ENCODE assay signal across 8 mouse cellular contexts in the genomic region with DNA sequence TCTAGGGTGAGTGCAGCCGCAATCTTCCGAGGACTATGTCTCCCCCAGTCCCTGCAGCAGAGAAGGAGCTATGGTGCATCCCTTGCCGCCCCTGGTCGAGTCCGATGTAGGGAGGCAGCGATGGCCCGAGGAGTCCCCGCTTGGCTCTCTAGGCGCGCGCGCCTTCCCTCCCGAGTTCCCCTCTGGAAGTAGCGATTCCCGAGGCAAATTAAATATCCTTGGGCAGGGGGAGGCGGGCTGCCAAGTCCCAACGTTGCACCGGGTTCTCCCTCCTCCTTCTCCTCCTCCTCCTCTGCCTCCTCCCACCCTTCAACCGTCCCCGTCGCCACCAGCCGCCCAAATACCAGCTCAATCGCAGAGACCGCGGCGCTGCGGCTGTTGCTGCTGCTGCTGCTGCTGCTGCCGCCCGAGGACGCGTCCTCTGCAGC. TPM values are rescaled to one million over a fixed set of nuclear protein-coding genes. Genes with fewer than 3 reads are reported as not detected.
DNase-seq lines count a peak whose midpoint lies in the region; ATAC-seq and TF ChIP-seq lines count a peak whose summit lies in the region.

No protein-coding gene starts in this region.

- peak overlapping the region; percentile 87 for H3K4me2 ChIP-seq in forebrain, embryonic 13.5 days

- no peak for TF ChIP-seq EP300 in ES-Bruce4 (IDR thresholded peaks at IDR 0.05; ENCODE audit: insufficient read depth, low read depth, low read length)

- intact Hi-C loops in heart, postnatal 14 days (cut with DNase I) = loop anchor here (1.0 to 10.0 kb wide), 4 partner anchors 88 to 774 kb away; no protein-coding TSS in a partner anchor

- TF ChIP-seq POLR2A in ES-Bruce4 (IDR thresholded peaks at IDR 0.05; ENCODE audit: insufficient read depth, low read length) = no peak
- TF ChIP-seq POLR2A in lung, adult 2 months (IDR thresholded peaks at IDR 0.05; ENCODE audit: borderline replicate concordance, extremely low read depth, low read depth, low read length) = peak; percentile 83; the same call in 1 of the 2 replicates

- no peaks in the 10 kb centered on the region for H3K27me3 ChIP-seq in ES-Bruce4 (ENCODE audit: control insufficient read depth, insufficient read depth, low read length, poor library complexity, severe bottlenecking)
- no peaks in the 10 kb centered on the region for H3K27me3 ChIP-seq in forebrain, embryonic 13.5 days

- H3K27ac ChIP-seq in ES-Bruce4 (ENCODE audit: insufficient read depth, low read length) = no peak overlapping the region
- peak overlapping the region; percentile 98 for H3K27ac ChIP-seq in forebrain, embryonic 13.5 days

- peak overlapping the region; percentile 77 for H3K9ac ChIP-seq in ES-Bruce4 (ENCODE audit: low read depth, poor library complexity, severe bottlenecking)
- peak overlapping the region; percentile 90 for H3K9ac ChIP-seq in forebrain, embryonic 13.5 days

- peak; percentile 65 for ATAC-seq in forebrain, embryonic 13.5 days
- no peak for ATAC-seq in erythroid progenitor cell, adult 5-6 weeks (replicated peaks; ENCODE audit: low FRiP score, poor library complexity, severe bottlenecking)

- peak overlapping the region; percentile 88 for H3K4me3 ChIP-seq in ES-Bruce4 (ENCODE audit: low read depth, low read length)
- H3K4me3 ChIP-seq in forebrain, embryonic 13.5 days = peak overlapping the region; percentile 78
- H3K4me3 ChIP-seq in lung, adult 2 months (replicated peaks; ENCODE audit: extremely low read depth, low read depth, low read length) = peak overlapping the region; percentile 91

- peak; percentile 84 for DNase-seq in adrenal gland, postnatal 25 days
- peak; percentile 85 for DNase-seq in heart, postnatal 14 days
- DNase-seq in layer of hippocampus, adult 18-20 months (ENCODE audit: low spot score in 2 of 2) = peak; percentile 87 to 89
- peak; percentile 78 for DNase-seq in lung, adult 2 months
- peak; percentile 91 for DNase-seq in ovary, postnatal 36 days (ENCODE audit: low spot score)

- H3K9me3 ChIP-seq in ES-Bruce4 (replicated peaks; ENCODE audit: control insufficient read depth, insufficient read depth, low read length, poor library complexity, severe bottlenecking) = no peaks in the 10 kb centered on the region
- H3K9me3 ChIP-seq in forebrain, embryonic 13.5 days (replicated peaks) = no peaks in the 10 kb centered on the region

- no peaks in the 10 kb centered on the region for H3K36me3 ChIP-seq in ES-Bruce4 (ENCODE audit: control insufficient read depth, insufficient read depth, low read length, poor library complexity, severe bottlenecking)
- peaks cover 22% of the 10 kb centered on the region for H3K36me3 ChIP-seq in forebrain, embryonic 13.5 days (ENCODE audit: poor library complexity, severe bottlenecking)

- TF ChIP-seq CTCF in ES-Bruce4 (IDR thresholded peaks at IDR 0.05; ENCODE audit: low read depth, low read length) = no peak
- TF ChIP-seq CTCF in lung, adult 2 months (IDR thresholded peaks at IDR 0.05; ENCODE audit: insufficient read depth, low read length) = no peak

- no peaks in the 10 kb centered on the region for H3K4me1 ChIP-seq in ES-Bruce4 (ENCODE audit: control insufficient read depth, insufficient read depth, low read length)
- H3K4me1 ChIP-seq in forebrain, embryonic 13.5 days = peaks cover 63% of the 10 kb centered on the region
- H3K4me1 ChIP-seq in lung, adult 2 months (ENCODE audit: control insufficient read depth, insufficient read depth, low read length) = peaks cover 20% of the 10 kb centered on the region

- WGBS in forebrain, embryonic 13.5 days = 1% methylated on average over 24 of the region's 31 CpGs
- under 1% methylated on average over 31 of the region's 31 CpGs for WGBS in lung, adult 2 months

RNA-seq across cellular contexts. Expression of a gene that starts 0.5 kb away (rescaled TPM):
- 15.3 and 15.8 TPM in 2 replicates for polyA plus RNA-seq in ES-Bruce4 (2011; ENCODE audit: insufficient read depth, insufficient read length, low read depth, missing spikeins)
- 15.7 and 17.9 TPM in 2 replicates for total RNA-seq in adrenal gland, postnatal 25 days (2021)
- polyA plus RNA-seq in forebrain, embryonic 13.5 days (2015; fragmentation: Nextera tagmentation; extraction: Ambion mirVana) = 9.0 and 10.7 TPM in 2 replicates
- total RNA-seq in heart, postnatal 14 days (2021) = 10 to 100 TPM; 37.5 to 38.0 TPM
- 10 to 100 TPM; 17.5 to 17.9 TPM for total RNA-seq in layer of hippocampus, adult 18-20 months (2021)
- polyA plus RNA-seq in lung, adult 2 months (2012; rRNA removed) = 9.6 and 11.1 TPM in 2 replicates
- total RNA-seq in erythroid progenitor cell, adult 5-6 weeks (2015; ENCODE audit: low replicate concordance) = 0.84 TPM in 1 of 2 replicates, not detected in the other
- 0.26 TPM in 1 of 2 replicates, not detected in the other for total RNA-seq in erythroid progenitor cell, adult 5-6 weeks (2017; ENCODE audit: low replicate concordance)

RNA-seq across cellular contexts. Expression of a gene that starts 25.5 kb away (rescaled TPM):
- 19.2 and 21.4 TPM in 2 replicates for polyA plus RNA-seq in ES-Bruce4 (2011; ENCODE audit: insufficient read depth, insufficient read length, low read depth, missing spikeins)
- total RNA-seq in adrenal gland, postnatal 25 days (2021) = 35.8 and 39.4 TPM in 2 replicates
- polyA plus RNA-seq in forebrain, embryonic 13.5 days (2015; fragmentation: Nextera tagmentation; extraction: Ambion mirVana) = 5.7 and 6.3 TPM in 2 replicates
- 10 to 100 TPM; 10.1 to 11.5 TPM for total RNA-seq in heart, postnatal 14 days (2021)
- 1 to 10 TPM; 8.2 to 8.3 TPM for total RNA-seq in layer of hippocampus, adult 18-20 months (2021)
- polyA plus RNA-seq in lung, adult 2 months (2012; rRNA removed) = 13.5 and 16.3 TPM in 2 replicates
- total RNA-seq in erythroid progenitor cell, adult 5-6 weeks (2015; ENCODE audit: low replicate concordance) = 12.2 and 13.0 TPM in 2 replicates
- 7.1 and 9.8 TPM in 2 replicates for total RNA-seq in erythroid progenitor cell, adult 5-6 weeks (2017; ENCODE audit: low replicate concordance)

RNA-seq across cellular contexts. Expression of a gene that starts 57.8 kb away (rescaled TPM):
- polyA plus RNA-seq in ES-Bruce4 (2011; ENCODE audit: insufficient read depth, insufficient read length, low read depth, missing spikeins) = not detected in 2 replicates
- not detected in 2 replicates for total RNA-seq in adrenal gland, postnatal 25 days (2021)
- 25.9 and 31.3 TPM in 2 replicates for polyA plus RNA-seq in forebrain, embryonic 13.5 days (2015; fragmentation: Nextera tagmentation; extraction: Ambion mirVana)
- total RNA-seq in heart, postnatal 14 days (2021) = not detected
- total RNA-seq in layer of hippocampus, adult 18-20 months (2021) = not detected
- 0.04 TPM in 1 of 2 replicates, not detected in the other for polyA plus RNA-seq in lung, adult 2 months (2012; rRNA removed)
- not detected in 2 replicates for total RNA-seq in erythroid progenitor cell, adult 5-6 weeks (2015; ENCODE audit: low replicate concordance)
- not detected in 2 replicates for total RNA-seq in erythroid progenitor cell, adult 5-6 weeks (2017; ENCODE audit: low replicate concordance)
